Mouse (Mus musculus): Measurements from ENCODE around the gene Hoxa4. TPM values are rescaled to one million over a fixed set of nuclear protein-coding genes. Genes with fewer than 3 reads are reported as not detected.

Hoxa4 gene
- polyA plus RNA-seq, 1 experiment from 2014 or later = not detected

DNA sequence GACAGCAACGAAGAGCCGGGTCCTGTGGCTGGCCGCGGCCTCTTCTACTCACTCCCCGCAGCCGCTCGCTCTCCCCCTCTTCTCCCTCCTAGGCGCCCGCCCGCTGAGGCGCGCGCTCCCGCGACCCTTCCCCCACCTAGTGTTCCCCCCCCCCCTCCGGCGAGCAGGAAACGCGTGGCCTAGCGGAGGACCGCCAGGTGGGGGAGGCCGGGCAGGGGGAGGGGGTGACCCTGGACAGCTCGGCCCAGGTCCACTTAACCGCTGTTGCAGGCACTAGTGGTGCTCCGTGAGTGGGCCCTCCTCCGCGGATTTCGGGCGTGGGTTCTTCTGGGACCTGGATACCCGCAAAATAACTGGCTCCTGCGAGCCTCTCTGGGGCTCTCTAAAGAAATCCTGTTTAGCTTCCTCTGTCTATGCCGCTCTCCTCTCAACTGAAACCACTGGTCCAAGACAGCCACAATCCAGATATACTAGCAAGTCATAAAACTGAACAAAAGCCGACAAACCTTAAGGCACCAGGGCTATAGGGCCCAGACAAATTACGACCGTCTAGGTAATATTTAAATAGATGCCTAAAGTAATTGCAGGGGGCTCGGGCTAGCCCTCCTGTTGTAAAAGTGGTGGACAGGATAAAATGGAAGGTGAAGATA is 39.1 kb upstream of the Hoxa4 start, which contains the start of gene Hoxa9:
Gene Hoxa9, minus strand, starts transcription at position 574 of the 650 bp plus-strand sequence.
- Histone ChIP-seq H3K4me3 (ENCODE audit: low read depth, low read length) (no peak within 1 kb of the TSS), H3K4me1 (replicated peaks; ENCODE audit: control insufficient read depth, insufficient read depth, low read length) (0 out of 2 replicates have a peak, but pooled peaks cover 3% of the 10 kb centered on the region), H3K27ac (ENCODE audit: low read depth, low read length) (no peak within 1 kb of the TSS), H3K36me3 (ENCODE audit: control insufficient read depth, insufficient read depth, low read length) (no peaks in the 10 kb centered on the region), H3K9me3 (ENCODE audit: control insufficient read depth, low read length) (no peaks in the 10 kb centered on the region), H3K9ac (ENCODE audit: low read length) (no peak within 1 kb of the TSS), H3K4me2 (ENCODE audit: low read depth, low read length, severe bottlenecking) (no peak within 1 kb of the TSS), H3K27me3 (ENCODE audit: control insufficient read depth, insufficient read depth, low read length) (peaks cover 96% of the 10 kb centered on the region)
- ATAC-seq (replicated peaks; ENCODE audit: low FRiP score) = no peak
- DNase-seq (ENCODE audit: low spot score) = peak; percentile 67
- 2% methylated on average over 18 of the region's 36 CpGs for WGBS

DNA sequence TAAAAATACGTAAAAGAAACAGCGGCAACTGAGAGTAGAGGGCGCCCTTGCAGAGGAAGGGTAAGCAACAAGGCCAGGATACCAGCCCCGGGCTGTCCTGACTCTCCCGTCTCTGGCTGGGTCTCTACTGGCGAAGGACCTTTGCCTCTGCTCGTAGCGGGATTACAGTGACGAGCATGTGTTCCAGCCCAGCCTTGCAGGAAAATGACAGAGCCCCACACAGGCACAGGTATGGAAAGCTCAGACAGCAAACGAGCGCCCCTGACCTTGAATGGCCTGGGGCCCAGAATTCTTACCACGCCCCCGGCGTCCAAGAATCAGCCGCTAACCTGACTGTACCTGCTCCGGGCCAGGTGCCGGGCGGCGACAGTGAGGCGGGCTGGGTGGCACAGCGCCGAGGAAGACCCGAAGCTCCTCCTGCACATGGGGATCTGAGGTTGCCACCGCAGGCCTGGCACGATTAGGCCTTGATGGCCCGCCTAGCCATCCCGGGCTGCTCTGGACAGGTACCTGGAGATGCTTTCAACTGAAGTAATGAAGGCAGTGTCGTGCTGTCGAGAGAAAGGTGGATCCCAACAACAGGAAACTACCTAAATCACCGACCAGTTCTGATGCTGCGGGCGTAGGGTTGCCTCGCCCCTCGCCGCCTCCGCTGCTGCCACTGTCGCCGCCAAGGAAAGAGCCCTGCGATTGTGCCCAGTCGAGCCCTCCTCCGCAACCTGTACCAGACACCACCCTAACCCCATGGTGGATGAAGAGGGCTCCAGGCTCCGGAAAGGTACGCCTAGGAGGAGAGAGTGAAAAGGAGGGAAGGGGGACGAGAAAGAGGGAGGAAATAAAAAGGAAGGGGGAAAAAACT is 38.2 kb upstream of the Hoxa4 start:
- ATAC-seq (replicated peaks; ENCODE audit: low FRiP score) = no peak
- Histone ChIP-seq H3K9me3 (ENCODE audit: control insufficient read depth, low read length) (no peaks in the 10 kb centered on the region), H3K4me3 (ENCODE audit: low read depth, low read length) (no peak overlapping the region), H3K9ac (ENCODE audit: low read length) (no peak overlapping the region), H3K27me3 (ENCODE audit: control insufficient read depth, insufficient read depth, low read length) (peaks cover 96% of the 10 kb centered on the region), H3K4me2 (ENCODE audit: low read depth, low read length, severe bottlenecking) (no peak overlapping the region), H3K4me1 (replicated peaks; ENCODE audit: control insufficient read depth, insufficient read depth, low read length) (0 out of 2 replicates have a peak, but pooled peaks cover 3% of the 10 kb centered on the region), H3K36me3 (ENCODE audit: control insufficient read depth, insufficient read depth, low read length) (no peaks in the 10 kb centered on the region), H3K27ac (ENCODE audit: low read depth, low read length) (no peak overlapping the region)
- DNase-seq (ENCODE audit: low spot score) = peak; percentile 64
- 1% methylated on average over 44 of the region's 44 CpGs for WGBS

DNA sequence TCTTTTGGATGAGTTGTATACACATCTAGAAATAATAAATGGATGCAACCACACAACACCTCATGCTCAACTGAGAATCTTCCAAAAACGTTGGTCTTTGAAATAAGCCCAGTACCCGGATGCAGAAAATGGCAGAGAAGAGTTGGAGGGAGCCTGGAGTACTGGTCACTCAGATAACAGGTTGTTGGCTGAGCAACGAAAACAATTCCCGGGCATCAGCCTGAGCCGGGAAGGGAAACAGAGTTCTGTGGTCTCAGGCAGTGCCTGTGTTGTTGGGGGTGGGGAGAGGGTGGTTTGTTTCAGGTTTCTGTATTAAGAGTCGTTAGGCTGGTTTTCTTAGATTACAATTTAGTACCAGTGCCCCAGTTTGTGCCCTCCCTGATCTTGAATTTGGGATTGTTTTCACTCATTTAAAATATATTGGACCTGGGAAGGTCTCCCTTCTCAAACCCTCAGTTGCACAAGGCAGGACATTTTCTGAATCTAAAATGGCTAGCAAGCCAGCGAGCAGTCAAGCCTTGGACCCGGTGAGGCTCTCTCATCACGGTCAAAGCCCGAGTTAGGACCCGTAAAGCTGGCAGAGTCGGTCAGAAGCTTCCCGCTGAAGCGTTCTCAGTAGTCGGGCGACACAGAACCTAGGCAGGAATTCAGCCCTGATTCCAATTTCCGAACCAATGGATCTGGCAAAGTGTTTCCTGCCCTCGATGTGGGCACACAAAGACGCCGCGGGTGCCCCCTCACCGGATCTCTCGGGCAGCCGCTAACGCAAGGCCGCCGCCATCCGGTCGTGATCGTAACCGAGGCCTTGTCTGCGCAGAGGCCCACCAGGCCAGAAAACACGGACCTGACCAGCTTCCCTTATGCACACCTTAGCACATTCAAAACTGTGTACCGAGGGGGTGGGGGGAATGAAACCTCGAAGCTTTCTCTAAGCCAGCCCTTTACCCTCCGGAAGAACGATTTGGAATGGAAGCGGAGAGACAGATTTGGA is 37.2 kb upstream of the Hoxa4 start:
- peak; percentile 72 for DNase-seq (ENCODE audit: low spot score)
- no peaks in the 10 kb centered on the region for H3K36me3 ChIP-seq (ENCODE audit: control insufficient read depth, insufficient read depth, low read length)
- H3K9ac ChIP-seq (ENCODE audit: low read length) = no peak overlapping the region
- H3K4me1 ChIP-seq (replicated peaks; ENCODE audit: control insufficient read depth, insufficient read depth, low read length) = no peaks in the 10 kb centered on the region
- peaks cover 96% of the 10 kb centered on the region for H3K27me3 ChIP-seq (ENCODE audit: control insufficient read depth, insufficient read depth, low read length)
- H3K27ac ChIP-seq (ENCODE audit: low read depth, low read length) = no peak overlapping the region
- no peak overlapping the region for H3K4me3 ChIP-seq (ENCODE audit: low read depth, low read length)
- no peak overlapping the region for H3K4me2 ChIP-seq (ENCODE audit: low read depth, low read length, severe bottlenecking)
- ATAC-seq (replicated peaks; ENCODE audit: low FRiP score) = no peak
- WGBS = 2% methylated on average over 38 of the region's 38 CpGs
- H3K9me3 ChIP-seq (ENCODE audit: control insufficient read depth, low read length) = no peaks in the 10 kb centered on the region

DNA sequence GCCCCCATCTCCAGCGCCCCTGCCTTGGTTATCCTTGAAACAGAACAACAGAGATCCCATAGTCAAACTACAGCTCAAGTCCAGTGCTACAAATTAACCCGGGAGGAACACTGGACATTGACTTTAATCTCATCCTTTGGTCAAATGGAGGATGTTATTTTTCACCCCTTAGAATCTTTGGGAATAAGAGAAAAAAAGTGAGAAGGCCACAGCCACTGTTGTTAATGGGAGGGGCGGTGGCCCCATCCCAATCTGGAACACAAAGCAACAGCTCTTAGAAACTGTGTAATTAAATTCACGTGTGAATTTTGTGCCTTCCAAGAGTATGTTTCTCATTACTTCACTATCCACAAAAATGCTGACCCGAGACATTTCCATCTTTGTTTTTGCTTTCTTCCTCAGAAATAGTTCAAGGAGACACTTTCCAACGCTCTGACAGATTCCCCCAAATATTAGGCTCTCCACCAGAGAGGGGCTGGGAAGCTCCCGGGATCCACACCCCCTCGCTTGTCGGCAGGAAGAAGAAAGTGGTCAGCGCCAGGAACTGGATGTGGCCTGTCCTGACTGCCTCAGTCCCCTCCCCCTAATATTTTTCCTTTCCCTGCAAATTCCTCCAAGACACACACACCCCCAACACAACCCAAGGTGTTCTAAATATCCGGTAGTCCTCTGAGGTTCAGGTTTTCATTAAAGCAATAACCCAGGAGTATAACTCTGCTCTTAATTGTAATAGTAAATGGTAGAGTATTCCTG is 36.1 kb upstream of the Hoxa4 start:
- Histone ChIP-seq H3K4me1 (replicated peaks; ENCODE audit: control insufficient read depth, insufficient read depth, low read length) (no peaks in the 10 kb centered on the region), H3K9ac (ENCODE audit: low read length) (no peak overlapping the region), H3K4me3 (ENCODE audit: low read depth, low read length) (no peak overlapping the region), H3K27me3 (ENCODE audit: control insufficient read depth, insufficient read depth, low read length) (peaks cover 96% of the 10 kb centered on the region), H3K27ac (ENCODE audit: low read depth, low read length) (no peak overlapping the region), H3K4me2 (ENCODE audit: low read depth, low read length, severe bottlenecking) (no peak overlapping the region), H3K36me3 (ENCODE audit: control insufficient read depth, insufficient read depth, low read length) (no peaks in the 10 kb centered on the region), H3K9me3 (ENCODE audit: control insufficient read depth, low read length) (no peaks in the 10 kb centered on the region)
- no peak for DNase-seq (ENCODE audit: low spot score)
- 2% methylated on average over 11 of the region's 11 CpGs for WGBS
- ATAC-seq (replicated peaks; ENCODE audit: low FRiP score) = no peak

DNA sequence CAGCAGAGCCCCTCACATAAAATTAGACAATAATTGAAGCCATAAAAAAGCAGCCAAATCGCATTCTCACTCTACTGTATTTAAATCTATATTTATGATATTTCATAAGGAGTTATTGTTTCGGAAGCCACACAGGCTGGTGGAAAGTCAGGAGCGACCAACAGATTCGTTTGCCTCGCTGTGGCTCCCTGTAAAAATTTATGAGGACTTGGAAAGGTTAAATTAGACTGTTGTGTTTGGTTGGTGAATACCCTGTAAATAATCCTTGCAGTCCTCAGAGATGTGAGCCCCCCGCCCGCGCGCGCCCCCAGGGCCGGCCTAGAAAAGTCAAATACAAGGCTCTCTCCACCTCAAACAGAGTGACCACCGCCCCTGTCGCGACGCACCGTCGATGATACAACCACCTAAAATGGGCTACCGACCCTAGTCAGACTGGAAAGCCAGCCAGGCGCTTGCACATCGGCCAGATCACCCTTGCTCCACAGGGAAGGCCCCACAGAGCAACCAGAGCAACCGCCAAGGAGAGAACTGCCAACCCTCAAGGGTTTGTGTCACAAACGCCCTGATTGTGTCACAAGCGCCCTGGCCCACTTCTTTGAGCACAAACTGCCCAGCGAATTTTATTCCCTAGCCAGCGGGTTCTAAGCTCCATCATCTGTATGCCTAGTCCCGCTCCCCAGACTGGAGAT is 35.2 kb upstream of the Hoxa4 start:
- DNase-seq (ENCODE audit: low spot score) = no peak
- Histone ChIP-seq H3K4me2 (ENCODE audit: low read depth, low read length, severe bottlenecking) (no peak overlapping the region), H3K27me3 (ENCODE audit: control insufficient read depth, insufficient read depth, low read length) (peaks cover 96% of the 10 kb centered on the region), H3K4me3 (ENCODE audit: low read depth, low read length) (no peak overlapping the region), H3K9me3 (ENCODE audit: control insufficient read depth, low read length) (no peaks in the 10 kb centered on the region), H3K4me1 (replicated peaks; ENCODE audit: control insufficient read depth, insufficient read depth, low read length) (no peaks in the 10 kb centered on the region), H3K36me3 (ENCODE audit: control insufficient read depth, insufficient read depth, low read length) (no peaks in the 10 kb centered on the region), H3K27ac (ENCODE audit: low read depth, low read length) (no peak overlapping the region), H3K9ac (ENCODE audit: low read length) (no peak overlapping the region)
- no peak for ATAC-seq (replicated peaks; ENCODE audit: low FRiP score)
- 2% methylated on average over 26 of the region's 26 CpGs for WGBS

DNA sequence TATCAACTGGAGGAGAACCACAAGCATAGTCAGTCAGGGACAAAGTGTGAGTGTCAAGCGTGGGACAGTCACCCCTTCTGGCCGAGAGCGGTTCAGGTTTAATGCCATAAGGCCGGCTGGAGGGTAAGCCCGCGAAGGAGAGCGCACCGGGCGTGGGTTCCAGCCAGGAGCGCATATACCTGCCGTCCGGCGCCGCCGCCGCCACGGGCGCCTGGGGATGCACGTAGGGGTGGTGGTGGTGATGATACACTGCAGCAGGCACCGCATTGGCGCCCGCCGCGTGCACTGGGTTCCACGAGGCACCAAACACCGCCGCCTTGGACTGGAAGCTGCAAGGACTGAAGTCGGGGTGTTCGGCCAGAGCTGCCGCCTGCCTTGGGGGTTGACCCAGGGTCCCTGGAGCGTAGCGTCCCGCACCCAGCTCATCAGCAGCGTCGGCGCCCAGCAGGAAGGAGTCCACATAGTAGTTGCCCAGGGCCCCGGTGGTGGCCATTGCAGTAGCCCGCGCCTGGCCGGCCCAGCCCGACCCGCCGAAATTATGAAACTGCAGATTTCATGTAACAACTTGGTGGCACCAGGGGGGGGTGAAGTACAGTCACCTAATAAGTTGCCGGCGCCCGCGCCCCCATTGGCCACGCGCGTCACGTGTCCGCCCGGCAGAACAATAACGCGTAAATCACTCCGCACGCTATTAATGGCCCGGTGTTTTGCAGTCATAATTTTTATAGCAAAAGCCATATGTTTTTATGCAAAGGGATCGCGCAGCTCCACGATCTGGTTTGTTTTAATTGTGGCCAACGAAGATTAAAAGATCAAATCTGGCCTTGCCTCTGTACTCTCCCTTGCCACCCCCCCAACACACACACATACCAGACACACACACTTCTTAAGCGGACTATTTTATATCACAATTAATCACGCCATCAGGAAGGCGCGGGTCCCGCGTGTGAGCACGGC is 34.3 kb upstream of the Hoxa4 start:
- Histone ChIP-seq H3K9me3 (ENCODE audit: control insufficient read depth, low read length) (no peaks in the 10 kb centered on the region), H3K4me3 (ENCODE audit: low read depth, low read length) (no peak overlapping the region), H3K27ac (ENCODE audit: low read depth, low read length) (no peak overlapping the region), H3K4me2 (ENCODE audit: low read depth, low read length, severe bottlenecking) (no peak overlapping the region), H3K9ac (ENCODE audit: low read length) (no peak overlapping the region), H3K27me3 (ENCODE audit: control insufficient read depth, insufficient read depth, low read length) (peaks cover 98% of the 10 kb centered on the region), H3K4me1 (replicated peaks; ENCODE audit: control insufficient read depth, insufficient read depth, low read length) (peaks cover 3% of the 10 kb centered on the region), H3K36me3 (ENCODE audit: control insufficient read depth, insufficient read depth, low read length) (no peaks in the 10 kb centered on the region)
- 3% methylated on average over 69 of the region's 69 CpGs for WGBS
- DNase-seq (ENCODE audit: low spot score) (peak; percentile 71), ATAC-seq (replicated peaks; ENCODE audit: low FRiP score) (no peak)

Data from forebrain, embryonic 11.5 days (tissue).